Mouse (Mus musculus): Measurements from ENCODE around the gene Ina.
A peak's percentile ranks its signal among the peaks of the same experiment; 100 is the strongest.

Ina gene

GRCm38 (mm10) chr19:47016487-47016886, 2.0 kb downstream of the Ina start:
- DNase-seq, result peak; percentile 80

- DNase-seq, result no peak
These were observed 3.3 kb downstream of the Ina start for GRCm38 (mm10) chr19:47017831-47018230.

GRCm38 (mm10) chr19:47018330-47018729, 3.8 kb downstream of the Ina start:
- no peak for DNase-seq

GRCm38 (mm10) chr19:47019326-47019725, 4.8 kb downstream of the Ina start:
- no peak for DNase-seq

GRCm38 (mm10) chr19:47022709-47023108, 8.2 kb downstream of the Ina start:
- no peak for DNase-seq

GRCm38 (mm10) chr19:47023546-47023945, 9.0 kb downstream of the Ina start:
- DNase-seq, result no peak

GRCm38 (mm10) chr19:47024954-47025353, 10.5 kb downstream of the Ina start:
- DNase-seq, result no peak

- no peak for DNase-seq
These were observed 12.0 kb downstream of the Ina start for GRCm38 (mm10) chr19:47026513-47026912.

GRCm38 (mm10) chr19:47029796-47030195, 15.3 kb downstream of the Ina start:
- no peak for DNase-seq

GRCm38 (mm10) chr19:47031770-47032169, 17.3 kb downstream of the Ina start:
- DNase-seq, result no peak

GRCm38 (mm10) chr19:47034916-47035315, 20.4 kb downstream of the Ina start:
- DNase-seq, result no peak

- DNase-seq, result no peak
These were observed 22.1 kb downstream of the Ina start for GRCm38 (mm10) chr19:47036596-47036995.

- no peak for DNase-seq
These were observed 26.4 kb downstream of the Ina start for GRCm38 (mm10) chr19:47040720-47041473.

GRCm38 (mm10) chr19:47043608-47044007, 29.1 kb downstream of the Ina start:
- DNase-seq, result no peak

- DNase-seq, result no peak
These were observed 31.8 kb downstream of the Ina start for GRCm38 (mm10) chr19:47046343-47046742.

GRCm38 (mm10) chr19:47047236-47047833, 32.8 kb downstream of the Ina start:
- DNase-seq, result no peak

- DNase-seq, result no peak
These were observed 34.6 kb downstream of the Ina start for GRCm38 (mm10) chr19:47049061-47049460.

- DNase-seq, result no peak
These were observed 35.3 kb downstream of the Ina start for GRCm38 (mm10) chr19:47049840-47050239.

GRCm38 (mm10) chr19:47050271-47051032, 36.0 kb downstream of the Ina start, which contains the start of gene Pcgf6:
Gene Pcgf6, minus strand, starts transcription at chr19:47050906.
- peak; percentile 88 for DNase-seq

GRCm38 (mm10) chr19:47052927-47053326, 38.4 kb downstream of the Ina start:
- no peak for DNase-seq

GRCm38 (mm10) chr19:47053471-47053870, 39.0 kb downstream of the Ina start:
- peak; percentile 53 for DNase-seq

GRCm38 (mm10) chr19:47057684-47058083, 43.2 kb downstream of the Ina start:
- no peak for DNase-seq

GRCm38 (mm10) chr19:47065860-47066259, 51.4 kb downstream of the Ina start:
- no peak for DNase-seq

All from kidney, adult 18-20 months (tissue).